Mouse (Mus musculus) intestine, embryonic 15.5 days (tissue): ENCODE data around the gene Utp15. TPM values are rescaled to one million over a fixed set of nuclear protein-coding genes. Genes with fewer than 3 reads are reported as not detected.

ENCODE experiments used
- ATAC-seq: fragments of 200-750 bp; cut with Nextera tagmentation; 2 replicates; pipeline ENCODE4 v1.8.0; 2017; ENCODE audit warnings: moderate TSS enrichment, moderate library complexity
- H3K27ac ChIP-seq: fragments of 300-500 bp; sonication (generic); 2 replicates; pipeline ENCODE4 v1.5.1; 2015; ENCODE audit warnings: mild to moderate bottlenecking, inconsistent platforms
- H3K27me3 ChIP-seq: fragments of 300-500 bp; sonication (generic); replicated peaks from 2 replicates; pipeline ENCODE4 v1.6.1; 2015; ENCODE audit warnings: inconsistent platforms
- H3K36me3 ChIP-seq: fragments of 300-500 bp; sonication (generic); 2 replicates; pipeline ENCODE4 v1.6.1; 2015; ENCODE audit warnings: inconsistent platforms
- H3K4me1 ChIP-seq: fragments of 300-500 bp; sonication (generic); replicated peaks from 2 replicates; pipeline ENCODE4 v1.6.1; 2015; ENCODE audit warnings: inconsistent platforms
- H3K4me2 ChIP-seq: fragments of 300-500 bp; sonication (generic); replicated peaks from 2 replicates; pipeline ENCODE4 v1.6.1; 2015; ENCODE audit warnings: mild to moderate bottlenecking, inconsistent platforms
- H3K4me3 ChIP-seq: fragments of 300-500 bp; sonication (generic); replicated peaks from 2 replicates; pipeline ENCODE4 v1.5.1; 2015; ENCODE audit warnings: inconsistent platforms
- H3K9ac ChIP-seq: fragments of 300-500 bp; sonication (generic); 2 replicates; pipeline ENCODE4 v1.6.1; 2015; ENCODE audit warnings: inconsistent platforms
- H3K9me3 ChIP-seq: fragments of 300-500 bp; sonication (generic); 2 replicates; pipeline ENCODE4 v1.6.1; 2016; ENCODE audit warnings: inconsistent platforms
- WGBS: fragments of 180-500 bp; shearing (Covaris S2); methylation state at CpG from one replicate; pipeline ENCODE4 v1.1.7; 2015; 5-methylcytosine and 5-hydroxymethylcytosine counted together
- polyA plus RNA-seq: library from polyadenylated mRNA; unstranded; fragments of >200 nt; fragmentation: Nextera tagmentation; extraction: Ambion mirVana; gene quantifications from 2 replicates; pipeline ENCODE4 v1.2.1, GENCODE M21; 2015

Utp15 gene
- polyA plus RNA-seq, 1 experiment from 2014 or later = 35.7 TPM

GRCm38 (mm10) chr13:98244571-98245350 lies 18.1 kb downstream of the Utp15 start:
- H3K9ac ChIP-seq = no peak overlapping the region
- no peaks in the 10 kb centered on the region for H3K4me1 ChIP-seq
- WGBS = 73% methylated on average over 5 of the region's 5 CpGs
- H3K27me3 ChIP-seq = no peaks in the 10 kb centered on the region
- ATAC-seq = no peak
- H3K36me3 ChIP-seq = peaks cover 12% of the 10 kb centered on the region
- H3K9me3 ChIP-seq = no peaks in the 10 kb centered on the region
- no peak overlapping the region for H3K27ac ChIP-seq
- no peak overlapping the region for H3K4me2 ChIP-seq
- H3K4me3 ChIP-seq = no peak overlapping the region

GRCm38 (mm10) chr13:98241531-98242282 lies 21.1 kb downstream of the Utp15 start:
- WGBS = 71% methylated on average over 9 of the region's 9 CpGs
- no peak for ATAC-seq
- H3K27me3 ChIP-seq = no peaks in the 10 kb centered on the region

GRCm38 (mm10) chr13:98239978-98240641 lies 22.7 kb downstream of the Utp15 start:
- ATAC-seq = no peak
- no peak overlapping the region for H3K27ac ChIP-seq
- H3K27me3 ChIP-seq = no peaks in the 10 kb centered on the region
- no peaks in the 10 kb centered on the region for H3K9me3 ChIP-seq
- no peak overlapping the region for H3K4me2 ChIP-seq
- no peak overlapping the region for H3K4me3 ChIP-seq
- H3K36me3 ChIP-seq = no peaks in the 10 kb centered on the region
- no peak overlapping the region for H3K9ac ChIP-seq
- WGBS = 16% methylated on average over 12 of the region's 12 CpGs
- no peaks in the 10 kb centered on the region for H3K4me1 ChIP-seq

More at GRCm38 (mm10) chr13:98241531-98242282, 21.1 kb downstream of the Utp15 start:
- no peaks in the 10 kb centered on the region for H3K36me3 ChIP-seq
- no peak overlapping the region for H3K4me3 ChIP-seq
- no peak overlapping the region for H3K27ac ChIP-seq
- H3K4me1 ChIP-seq = no peaks in the 10 kb centered on the region
- H3K9ac ChIP-seq = no peak overlapping the region
- H3K9me3 ChIP-seq = no peaks in the 10 kb centered on the region
- H3K4me2 ChIP-seq = no peak overlapping the region

GRCm38 (mm10) chr13:98235451-98235850 lies 27.4 kb downstream of the Utp15 start:
- ATAC-seq = no peak
- Histone ChIP-seq H3K27me3 (no peaks in the 10 kb centered on the region), H3K9ac (no peak overlapping the region), H3K4me1 (no peaks in the 10 kb centered on the region), H3K27ac (no peak overlapping the region), H3K4me2 (no peak overlapping the region), H3K9me3 (no peaks in the 10 kb centered on the region), H3K4me3 (no peak overlapping the region), H3K36me3 (no peaks in the 10 kb centered on the region)
- 51% methylated on average over 6 of the region's 6 CpGs for WGBS

GRCm38 (mm10) chr13:98230511-98230910 lies 32.3 kb downstream of the Utp15 start:
- Histone ChIP-seq H3K9me3 (no peaks in the 10 kb centered on the region), H3K27me3 (no peaks in the 10 kb centered on the region), H3K4me3 (no peak overlapping the region), H3K9ac (no peak overlapping the region), H3K36me3 (no peaks in the 10 kb centered on the region), H3K4me1 (no peaks in the 10 kb centered on the region), H3K4me2 (no peak overlapping the region), H3K27ac (no peak overlapping the region)
- ATAC-seq = no peak
- 83% methylated on average over 1 of the region's 1 CpGs for WGBS

- Histone ChIP-seq H3K9ac (no peak overlapping the region), H3K4me3 (no peak overlapping the region), H3K27me3 (no peaks in the 10 kb centered on the region), H3K27ac (no peak overlapping the region), H3K4me1 (no peaks in the 10 kb centered on the region), H3K4me2 (no peak overlapping the region), H3K36me3 (no peaks in the 10 kb centered on the region), H3K9me3 (no peaks in the 10 kb centered on the region)
- ATAC-seq = no peak
- 69% methylated on average over 2 of the region's 2 CpGs for WGBS
Observed at GRCm38 (mm10) chr13:98226225-98226624, 36.6 kb downstream of the Utp15 start.

GRCm38 (mm10) chr13:98222848-98223247 lies 40.0 kb downstream of the Utp15 start:
- Histone ChIP-seq H3K4me1 (no peaks in the 10 kb centered on the region), H3K36me3 (no peaks in the 10 kb centered on the region), H3K9ac (no peak overlapping the region), H3K27me3 (no peaks in the 10 kb centered on the region), H3K27ac (no peak overlapping the region), H3K4me2 (peak overlapping the region; percentile 37; the same call in 1 of the 2 replicates), H3K4me3 (no peak overlapping the region), H3K9me3 (no peaks in the 10 kb centered on the region)
- no peak for ATAC-seq
- 34% methylated on average over 12 of the region's 12 CpGs for WGBS

- ATAC-seq = no peak
- 86% methylated on average over 7 of the region's 7 CpGs for WGBS
- H3K4me2 ChIP-seq = no peak overlapping the region
Observed at GRCm38 (mm10) chr13:98210137-98210536, 52.7 kb downstream of the Utp15 start.

GRCm38 (mm10) chr13:98208842-98209241 lies 54.0 kb downstream of the Utp15 start:
- no peak overlapping the region for H3K9ac ChIP-seq
- 42% methylated on average over 9 of the region's 9 CpGs for WGBS
- H3K27ac ChIP-seq = no peak overlapping the region
- no peak for ATAC-seq
- H3K4me3 ChIP-seq = no peak overlapping the region
- H3K4me1 ChIP-seq = peaks cover 8% of the 10 kb centered on the region; the same call in 1 of the 2 replicates
- no peaks in the 10 kb centered on the region for H3K36me3 ChIP-seq
- H3K27me3 ChIP-seq = no peaks in the 10 kb centered on the region
- H3K9me3 ChIP-seq = no peaks in the 10 kb centered on the region
- no peak overlapping the region for H3K4me2 ChIP-seq

More at GRCm38 (mm10) chr13:98210137-98210536, 52.7 kb downstream of the Utp15 start:
- Histone ChIP-seq H3K27ac (no peak overlapping the region), H3K4me3 (no peak overlapping the region), H3K4me1 (peaks cover 6% of the 10 kb centered on the region; the same call in 1 of the 2 replicates), H3K9me3 (no peaks in the 10 kb centered on the region), H3K27me3 (no peaks in the 10 kb centered on the region), H3K9ac (no peak overlapping the region), H3K36me3 (no peaks in the 10 kb centered on the region)

GRCm38 (mm10) chr13:98206546-98206870 lies 56.3 kb downstream of the Utp15 start:
- H3K4me2 ChIP-seq = peak overlapping the region; percentile 88
- H3K4me3 ChIP-seq = peak overlapping the region; percentile 64
- ATAC-seq = no peak
- H3K27ac ChIP-seq = peak overlapping the region; percentile 73
- no peaks in the 10 kb centered on the region for H3K36me3 ChIP-seq
- peak overlapping the region; percentile 47 for H3K9ac ChIP-seq
- H3K4me1 ChIP-seq = peaks cover 8% of the 10 kb centered on the region; the same call in 1 of the 2 replicates
- H3K27me3 ChIP-seq = no peaks in the 10 kb centered on the region
- H3K9me3 ChIP-seq = no peaks in the 10 kb centered on the region
- under 1% methylated on average over 13 of the region's 13 CpGs for WGBS

GRCm38 (mm10) chr13:98205771-98206545 lies 56.9 kb downstream of the Utp15 start, which contains the start of gene Arhgef28:
Gene Arhgef28, minus strand, starts transcription at chr13:98206439.
- Histone ChIP-seq H3K9ac (peak within 1 kb of the TSS; percentile 47), H3K4me2 (peak within 1 kb of the TSS; percentile 88), H3K4me1 (peaks cover 8% of the 10 kb centered on the region; the same call in 1 of the 2 replicates), H3K4me3 (peak within 1 kb of the TSS; percentile 64), H3K9me3 (no peaks in the 10 kb centered on the region), H3K36me3 (no peaks in the 10 kb centered on the region), H3K27ac (peak within 1 kb of the TSS; percentile 73), H3K27me3 (no peaks in the 10 kb centered on the region)
- under 1% methylated on average over 49 of the region's 76 CpGs for WGBS
- ATAC-seq = peak; percentile 87
